Mouse (Mus musculus): Measurements from ENCODE around the gene Itm2c. TPM values are rescaled to one million over a fixed set of nuclear protein-coding genes. Genes with fewer than 3 reads are reported as not detected.

Itm2c gene
- polyA plus RNA-seq, 1 experiment from 2014 or later: 181 TPM

DNA sequence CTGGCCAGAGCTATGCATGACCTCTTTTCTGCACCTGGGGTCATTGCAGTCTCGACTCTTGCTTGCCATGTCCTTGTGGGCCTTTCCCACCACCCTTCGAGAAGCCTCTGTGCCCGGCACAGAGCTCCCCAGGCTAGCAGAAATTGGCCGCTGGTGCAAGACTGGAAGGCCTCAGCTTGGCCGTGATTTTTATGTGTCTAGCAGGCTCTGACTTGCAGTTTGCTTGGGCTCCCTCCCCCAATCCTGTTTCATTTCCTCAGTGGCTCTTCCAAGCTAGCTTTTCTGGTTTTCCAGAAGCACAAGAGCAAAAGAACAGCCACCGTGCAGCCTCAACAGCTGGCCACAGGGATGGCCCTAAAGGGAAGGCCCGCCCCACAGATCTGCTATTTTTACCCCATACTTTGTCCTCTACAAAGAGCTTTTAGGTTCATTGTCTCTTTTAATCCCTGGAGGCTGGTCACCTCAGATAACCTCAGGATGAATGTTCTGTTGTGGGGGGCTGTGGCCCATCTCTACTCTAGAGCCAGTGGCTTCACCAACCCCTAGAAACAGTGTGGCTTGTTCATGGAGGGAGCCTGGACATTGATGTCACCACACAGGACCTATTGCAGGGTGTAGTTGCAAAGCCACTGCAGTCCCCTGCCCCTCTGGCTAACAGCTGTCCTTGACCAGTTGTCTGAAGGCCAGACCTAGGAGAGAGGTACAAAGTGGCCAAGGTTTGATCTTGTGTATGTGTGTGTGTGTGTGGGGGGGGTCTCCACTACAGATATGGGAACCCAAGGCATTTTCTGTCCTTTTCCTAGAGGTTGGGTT, 6.6 kb downstream of the Itm2c start:
- 42% methylated on average over 7 of the region's 7 CpGs for WGBS
- Histone ChIP-seq H3K9ac (no peak overlapping the region), H3K4me3 (no peak overlapping the region)

DNA sequence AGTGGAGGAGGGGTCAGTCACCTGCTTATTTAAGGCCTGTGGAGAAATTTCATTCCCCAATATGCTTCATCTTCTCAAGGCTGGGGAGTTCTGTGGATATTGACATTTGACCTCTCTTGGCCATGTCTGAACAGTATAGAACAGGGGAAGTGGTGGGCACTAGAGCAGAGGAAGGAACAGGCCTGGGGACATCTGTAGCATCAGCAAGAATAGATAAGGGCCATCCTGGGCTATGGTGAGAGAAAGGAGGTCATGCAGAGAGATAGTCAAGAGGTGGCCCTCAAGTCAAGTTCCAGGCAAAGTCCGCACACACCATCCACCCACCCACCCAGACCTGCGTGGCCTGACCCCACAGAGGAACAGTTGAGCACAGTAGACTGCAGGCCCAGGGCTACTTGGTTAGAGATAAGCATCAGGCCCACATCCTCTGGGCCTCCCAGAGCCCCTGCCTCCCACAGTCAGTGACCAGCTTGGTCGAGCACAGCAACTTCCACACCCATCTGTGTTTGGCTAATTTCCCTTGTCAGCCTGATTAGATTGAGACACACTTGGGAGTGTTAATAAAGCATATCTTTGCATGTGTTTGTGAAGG, 7.5 kb downstream of the Itm2c start:
- peak; percentile 51; the same call in 1 of the 2 replicates for ATAC-seq (replicated peaks; ENCODE audit: insufficient number of reproducible peaks, insufficient read depth, low FRiP score, low read depth)
- H3K36me3 ChIP-seq: peaks cover 21% of the 10 kb centered on the region
- H3K9me3 ChIP-seq (replicated peaks): no peaks in the 10 kb centered on the region
- H3K27me3 ChIP-seq: no peaks in the 10 kb centered on the region
- H3K27ac ChIP-seq: peak overlapping the region; percentile 77
- H3K4me3 ChIP-seq: no peak overlapping the region
- peak overlapping the region; percentile 11; the same call in 1 of the 2 replicates for H3K4me2 ChIP-seq
- WGBS: 16% methylated on average over 3 of the region's 3 CpGs
- H3K4me1 ChIP-seq (replicated peaks): peaks cover 78% of the 10 kb centered on the region
- H3K9ac ChIP-seq: no peak overlapping the region

More for the DNA sequence above, 6.6 kb downstream of the Itm2c start:
- peak overlapping the region; percentile 77 for H3K27ac ChIP-seq
- no peak overlapping the region for H3K4me2 ChIP-seq
- ATAC-seq (replicated peaks; ENCODE audit: insufficient number of reproducible peaks, insufficient read depth, low FRiP score, low read depth): no peak
- peaks cover 81% of the 10 kb centered on the region for H3K4me1 ChIP-seq (replicated peaks)
- H3K36me3 ChIP-seq: peaks cover 13% of the 10 kb centered on the region
- H3K9me3 ChIP-seq (replicated peaks): no peaks in the 10 kb centered on the region
- no peaks in the 10 kb centered on the region for H3K27me3 ChIP-seq

DNA sequence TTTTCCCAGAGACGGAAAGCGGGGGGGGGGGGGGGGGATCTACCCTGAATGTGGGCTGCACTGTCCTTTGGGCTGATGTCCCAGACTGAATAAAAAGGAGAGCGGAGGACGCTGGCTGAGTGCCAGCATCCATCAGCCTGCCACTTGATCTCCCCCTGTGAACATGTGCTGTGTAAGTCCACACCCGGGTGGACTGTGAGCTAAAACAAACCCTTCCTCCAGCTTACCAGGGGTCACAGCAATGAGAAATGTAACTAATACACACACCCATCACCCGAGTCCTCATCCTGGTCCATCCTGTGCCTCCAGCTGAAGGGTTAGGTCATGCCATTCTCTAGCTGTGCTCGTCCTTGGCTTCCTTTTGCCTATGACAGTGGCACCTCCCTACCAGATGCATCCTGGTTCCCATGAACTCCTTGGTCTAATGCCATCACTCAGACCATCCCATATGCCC, 8.1 kb downstream of the Itm2c start:
- Histone ChIP-seq H3K36me3 (peaks cover 25% of the 10 kb centered on the region), H3K27ac (peak overlapping the region; percentile 77), H3K9ac (no peak overlapping the region), H3K4me2 (peak overlapping the region; percentile 14; the same call in 1 of the 2 replicates), H3K27me3 (no peaks in the 10 kb centered on the region), H3K4me1 (replicated peaks) (peaks cover 78% of the 10 kb centered on the region), H3K9me3 (replicated peaks) (no peaks in the 10 kb centered on the region), H3K4me3 (no peak overlapping the region)
- WGBS: 5% methylated on average over 7 of the region's 7 CpGs
- peak; percentile 80 for ATAC-seq (replicated peaks; ENCODE audit: insufficient number of reproducible peaks, insufficient read depth, low FRiP score, low read depth)

DNA sequence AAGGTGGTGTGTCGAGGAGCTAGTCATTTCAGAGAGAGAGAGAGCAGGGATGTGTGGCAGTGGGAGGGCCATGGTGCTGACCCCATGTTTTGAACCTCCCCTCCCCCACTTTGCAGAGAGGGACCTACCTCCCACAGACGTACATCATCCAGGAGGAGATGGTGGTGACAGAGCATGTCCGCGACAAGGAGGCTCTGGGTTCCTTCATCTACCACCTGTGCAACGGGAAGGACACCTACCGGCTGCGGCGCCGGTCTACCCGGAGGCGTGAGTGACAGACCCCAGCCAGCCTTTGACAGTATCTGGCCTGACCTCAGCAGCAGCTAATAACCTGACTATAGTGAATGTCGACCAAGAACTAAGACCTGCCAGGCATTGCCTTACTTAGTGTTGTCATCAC, 12.8 kb downstream of the Itm2c start:
- H3K36me3 ChIP-seq: peaks cover 35% of the 10 kb centered on the region
- no peak overlapping the region for H3K9ac ChIP-seq
- peaks cover 52% of the 10 kb centered on the region for H3K4me1 ChIP-seq (replicated peaks)
- no peak overlapping the region for H3K4me2 ChIP-seq
- no peak overlapping the region for H3K27ac ChIP-seq
- no peaks in the 10 kb centered on the region for H3K9me3 ChIP-seq (replicated peaks)
- H3K27me3 ChIP-seq: no peaks in the 10 kb centered on the region
- no peak overlapping the region for H3K4me3 ChIP-seq
- ATAC-seq (replicated peaks; ENCODE audit: insufficient number of reproducible peaks, insufficient read depth, low FRiP score, low read depth): peak; percentile 52
- 35% methylated on average over 12 of the region's 12 CpGs for WGBS

DNA sequence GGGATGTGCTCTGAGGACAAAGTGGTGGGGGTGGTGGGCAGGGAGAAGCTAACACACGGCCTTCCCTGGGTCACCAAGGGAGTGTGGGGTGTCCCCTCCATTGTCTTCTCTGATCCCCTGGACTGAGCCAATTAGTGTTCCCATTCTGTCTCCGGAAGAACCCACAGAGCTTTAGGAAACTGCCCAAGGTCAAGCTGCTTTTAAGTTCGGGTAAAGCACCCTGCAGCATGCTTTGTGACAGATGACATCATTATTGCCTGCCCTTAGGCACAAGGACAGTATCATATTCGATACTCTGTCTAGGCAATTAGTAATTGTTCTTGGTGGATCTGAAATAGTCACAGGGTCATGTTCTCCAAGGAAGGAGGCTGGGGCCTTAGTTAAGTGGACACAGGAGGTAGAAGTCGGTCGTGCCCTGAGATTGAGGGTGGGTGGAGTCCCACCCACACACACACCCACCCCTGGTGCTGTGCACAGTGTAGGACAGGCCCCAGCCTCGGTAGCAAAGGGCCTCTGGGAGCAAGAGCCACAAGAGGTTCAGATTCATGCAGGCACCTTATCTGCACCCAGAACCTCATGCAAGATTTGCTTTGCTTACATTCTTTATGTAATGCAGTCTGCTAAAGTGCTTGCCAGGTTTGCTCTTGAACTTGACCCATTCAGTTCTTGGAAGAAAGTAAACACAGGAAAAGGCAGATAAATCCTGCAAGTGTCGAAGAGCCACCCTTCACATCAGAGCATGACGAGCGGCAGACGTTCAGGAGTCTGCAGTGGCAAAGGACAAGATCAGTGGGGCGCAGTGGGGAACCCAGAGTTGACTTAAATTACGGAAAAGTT, 14.9 kb downstream of the Itm2c start:
- ATAC-seq (replicated peaks; ENCODE audit: insufficient number of reproducible peaks, insufficient read depth, low FRiP score, low read depth): 0 out of 2 replicates have a peak, but pooled peaks have one; percentile 30
- Histone ChIP-seq H3K27me3 (no peaks in the 10 kb centered on the region), H3K27ac (peak overlapping the region; percentile 48), H3K9ac (no peak overlapping the region), H3K4me2 (no peak overlapping the region), H3K9me3 (replicated peaks) (no peaks in the 10 kb centered on the region), H3K36me3 (peaks cover 35% of the 10 kb centered on the region), H3K4me3 (no peak overlapping the region), H3K4me1 (replicated peaks) (peaks cover 38% of the 10 kb centered on the region)
- WGBS: 36% methylated on average over 13 of the region's 13 CpGs

GRCm38 (mm10) chr1:85913078-85913755, 19.1 kb downstream of the Itm2c start:
- ATAC-seq (replicated peaks; ENCODE audit: insufficient number of reproducible peaks, insufficient read depth, low FRiP score, low read depth): no peak
- Histone ChIP-seq H3K9me3 (replicated peaks) (no peaks in the 10 kb centered on the region), H3K4me2 (no peak overlapping the region)

GRCm38 (mm10) chr1:85915890-85916289, 21.8 kb downstream of the Itm2c start:
- no peak overlapping the region for H3K27ac ChIP-seq
- H3K4me1 ChIP-seq (replicated peaks): no peaks in the 10 kb centered on the region
- no peak overlapping the region for H3K4me3 ChIP-seq
- no peaks in the 10 kb centered on the region for H3K9me3 ChIP-seq (replicated peaks)
- no peaks in the 10 kb centered on the region for H3K36me3 ChIP-seq
- H3K9ac ChIP-seq: no peak overlapping the region
- H3K27me3 ChIP-seq: no peaks in the 10 kb centered on the region
- H3K4me2 ChIP-seq: no peak overlapping the region
- no peak for ATAC-seq (replicated peaks; ENCODE audit: insufficient number of reproducible peaks, insufficient read depth, low FRiP score, low read depth)

More at GRCm38 (mm10) chr1:85913078-85913755, 19.1 kb downstream of the Itm2c start:
- H3K4me3 ChIP-seq: no peak overlapping the region
- no peaks in the 10 kb centered on the region for H3K27me3 ChIP-seq
- no peak overlapping the region for H3K9ac ChIP-seq
- WGBS: 75% methylated on average over 7 of the region's 7 CpGs
- H3K4me1 ChIP-seq (replicated peaks): peaks cover 11% of the 10 kb centered on the region
- H3K27ac ChIP-seq: no peak overlapping the region
- peaks cover 2% of the 10 kb centered on the region; the same call in 1 of the 2 replicates for H3K36me3 ChIP-seq

DNA sequence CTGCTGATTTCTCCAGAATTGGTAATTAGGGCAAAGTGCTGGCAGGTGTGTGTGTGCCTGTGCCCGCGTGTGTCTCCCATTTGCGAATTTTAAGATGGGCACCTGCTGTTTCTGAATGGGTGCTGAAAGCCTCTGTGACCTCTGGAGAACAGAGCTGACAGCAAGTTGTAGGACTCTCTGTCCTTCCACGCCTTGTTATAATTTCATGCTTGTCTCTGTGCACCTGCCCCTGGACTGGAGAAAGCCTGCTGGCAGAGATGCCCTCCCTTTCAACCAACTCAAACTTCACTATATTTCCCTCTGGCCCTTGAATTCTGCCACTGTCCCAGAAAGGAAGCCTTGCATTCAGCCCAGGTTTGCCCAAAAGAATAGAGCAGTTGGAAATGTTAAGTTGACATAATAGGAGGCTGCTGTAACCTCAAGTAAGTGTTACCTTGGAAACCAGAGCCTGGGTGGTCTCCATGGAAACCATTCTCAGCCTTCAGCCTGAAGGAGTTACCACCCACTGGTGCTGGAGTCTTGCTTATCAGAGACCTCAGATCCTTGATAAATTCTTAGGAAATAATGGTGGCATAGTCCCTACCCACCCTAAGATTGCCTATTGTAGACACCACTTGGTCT, 22.9 kb downstream of the Itm2c start:
- no peak overlapping the region for H3K4me2 ChIP-seq
- no peaks in the 10 kb centered on the region for H3K36me3 ChIP-seq
- no peak overlapping the region for H3K9ac ChIP-seq
- no peaks in the 10 kb centered on the region for H3K9me3 ChIP-seq (replicated peaks)
- WGBS: 59% methylated on average over 4 of the region's 4 CpGs
- H3K4me1 ChIP-seq (replicated peaks): no peaks in the 10 kb centered on the region
- no peak for ATAC-seq (replicated peaks; ENCODE audit: insufficient number of reproducible peaks, insufficient read depth, low FRiP score, low read depth)
- no peaks in the 10 kb centered on the region for H3K27me3 ChIP-seq
- no peak overlapping the region for H3K4me3 ChIP-seq
- no peak overlapping the region for H3K27ac ChIP-seq

- no peaks in the 10 kb centered on the region for H3K36me3 ChIP-seq
- H3K4me1 ChIP-seq (replicated peaks): peaks cover 3% of the 10 kb centered on the region; the same call in 1 of the 2 replicates
- H3K27ac ChIP-seq: no peak overlapping the region
- H3K4me2 ChIP-seq: no peak overlapping the region
- ATAC-seq (replicated peaks; ENCODE audit: insufficient number of reproducible peaks, insufficient read depth, low FRiP score, low read depth): no peak
- H3K27me3 ChIP-seq: no peaks in the 10 kb centered on the region
- no peaks in the 10 kb centered on the region for H3K9me3 ChIP-seq (replicated peaks)
- WGBS: 68% methylated on average over 7 of the region's 7 CpGs
- no peak overlapping the region for H3K4me3 ChIP-seq
- no peak overlapping the region for H3K9ac ChIP-seq
Measured at GRCm38 (mm10) chr1:85919621-85920020, 25.5 kb downstream of the Itm2c start.

DNA sequence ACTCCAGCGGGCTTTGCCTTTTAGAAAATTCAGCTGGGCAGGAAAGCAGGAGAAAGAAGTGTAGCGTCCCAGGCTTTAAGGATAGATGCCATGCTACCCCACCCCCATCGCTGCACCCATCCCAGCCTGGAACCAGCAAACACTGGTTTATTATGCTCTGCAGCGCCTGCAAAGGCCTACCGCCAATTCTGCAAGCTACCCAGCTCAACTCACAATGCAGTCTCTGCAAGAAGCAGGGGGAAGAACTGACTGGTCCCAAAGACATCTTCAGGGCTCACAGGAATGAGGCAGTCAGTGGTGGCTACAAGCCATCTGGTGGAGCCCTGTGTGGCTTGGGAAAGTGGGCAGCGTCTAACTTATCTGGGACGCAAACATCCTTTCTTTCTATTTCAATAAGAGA, 27.6 kb downstream of the Itm2c start:
- no peak for ATAC-seq (replicated peaks; ENCODE audit: insufficient number of reproducible peaks, insufficient read depth, low FRiP score, low read depth)
- WGBS: 86% methylated on average over 7 of the region's 7 CpGs
- no peak overlapping the region for H3K4me3 ChIP-seq

More for the DNA sequence above, 27.6 kb downstream of the Itm2c start:
- H3K27me3 ChIP-seq: no peaks in the 10 kb centered on the region
- H3K4me2 ChIP-seq: no peak overlapping the region
- H3K9ac ChIP-seq: no peak overlapping the region
- H3K4me1 ChIP-seq (replicated peaks): peaks cover 6% of the 10 kb centered on the region; the same call in 1 of the 2 replicates
- no peaks in the 10 kb centered on the region for H3K9me3 ChIP-seq (replicated peaks)
- no peaks in the 10 kb centered on the region for H3K36me3 ChIP-seq
- H3K27ac ChIP-seq: no peak overlapping the region

Data from heart, embryonic 15.5 days (tissue).